Mouse (Mus musculus): ENCODE data around the gene Catsperd.

The Catsperd gene

GRCm38 (mm10) chr17:56627530-56628277 lies at the start of gene Catsperd:
Gene Catsperd (plus strand): TSS chr17:56628143.
- no peak for DNase-seq (ENCODE audit: low read depth, low spot score)

GRCm38 (mm10) chr17:56583071-56583470 lies 44.9 kb upstream of the Catsperd start:
- DNase-seq (ENCODE audit: low read depth, low spot score) = no peak

GRCm38 (mm10) chr17:56583611-56584256 lies 44.2 kb upstream of the Catsperd start:
- peak; percentile 61 for DNase-seq (ENCODE audit: low read depth, low spot score)

GRCm38 (mm10) chr17:56584257-56585130 lies 43.4 kb upstream of the Catsperd start, which contains the start of the genes Safb2 and Safb:
Gene Safb2 (minus strand): TSS chr17:56584585.
Gene Safb (plus strand): TSS chr17:56584825.
- peak; percentile 97 for DNase-seq (ENCODE audit: low read depth, low spot score)

GRCm38 (mm10) chr17:56585171-56585821 lies 42.6 kb upstream of the Catsperd start:
- peak; percentile 35 for DNase-seq (ENCODE audit: low read depth, low spot score)

GRCm38 (mm10) chr17:56587773-56588172 lies 40.2 kb upstream of the Catsperd start:
- DNase-seq (ENCODE audit: low read depth, low spot score) = no peak

- DNase-seq (ENCODE audit: low read depth, low spot score) = no peak
Measured at GRCm38 (mm10) chr17:56588921-56589320, 39.0 kb upstream of the Catsperd start.

- DNase-seq (ENCODE audit: low read depth, low spot score) = no peak
Measured at GRCm38 (mm10) chr17:56592553-56592952, 35.4 kb upstream of the Catsperd start.

GRCm38 (mm10) chr17:56593527-56594271 lies 34.2 kb upstream of the Catsperd start:
- DNase-seq (ENCODE audit: low read depth, low spot score) = no peak

GRCm38 (mm10) chr17:56603186-56604069 lies 24.5 kb upstream of the Catsperd start:
- DNase-seq (ENCODE audit: low read depth, low spot score) = no peak

- no peak for DNase-seq (ENCODE audit: low read depth, low spot score)
Measured at GRCm38 (mm10) chr17:56604070-56604380, 23.9 kb upstream of the Catsperd start.

GRCm38 (mm10) chr17:56604422-56604821 lies 23.5 kb upstream of the Catsperd start:
- no peak for DNase-seq (ENCODE audit: low read depth, low spot score)

- no peak for DNase-seq (ENCODE audit: low read depth, low spot score)
Measured at GRCm38 (mm10) chr17:56605431-56605830, 22.5 kb upstream of the Catsperd start.

- no peak for DNase-seq (ENCODE audit: low read depth, low spot score)
Measured at GRCm38 (mm10) chr17:56607521-56608062, 20.4 kb upstream of the Catsperd start.

GRCm38 (mm10) chr17:56608699-56609098 lies 19.2 kb upstream of the Catsperd start:
- DNase-seq (ENCODE audit: low read depth, low spot score) = no peak

- peak; percentile 99 for DNase-seq (ENCODE audit: low read depth, low spot score)
Measured at GRCm38 (mm10) chr17:56609452-56610171, 18.3 kb upstream of the Catsperd start, which contains the start of gene 2410015M20Rik. Gene 2410015M20Rik (minus strand): TSS chr17:56609771.

GRCm38 (mm10) chr17:56611323-56611722 lies 16.6 kb upstream of the Catsperd start:
- no peak for DNase-seq (ENCODE audit: low read depth, low spot score)

- peak; percentile 44 for DNase-seq (ENCODE audit: low read depth, low spot score)
Measured at GRCm38 (mm10) chr17:56611861-56612564, 15.9 kb upstream of the Catsperd start.

Measured in 3T3-L1 (cell line).